Mouse (Mus musculus) hindbrain, embryonic 15.5 days (tissue): Measurements from ENCODE around the gene Neu3. TPM values are rescaled to one million over a fixed set of nuclear protein-coding genes. Genes with fewer than 3 reads are reported as not detected.

Source experiments
- ATAC-seq: fragments of 200-750 bp; cut with Nextera tagmentation; 2 replicates; pipeline ENCODE4 v1.8.0; 2017; ENCODE audit warnings: low read depth, moderate number of reproducible peaks, moderate TSS enrichment; ENCODE audit not compliant: low FRiP score
- H3K27ac ChIP-seq: fragments of 300-500 bp; sonication (generic); replicated peaks from 2 replicates; pipeline ENCODE4 v1.5.1; 2015; ENCODE audit warnings: mild to moderate bottlenecking, inconsistent platforms
- H3K27me3 ChIP-seq: fragments of 300-500 bp; sonication (generic); 2 replicates; pipeline ENCODE4 v1.6.1; 2015; ENCODE audit warnings: control low read depth, inconsistent platforms
- H3K36me3 ChIP-seq: fragments of 300-500 bp; sonication (generic); 2 replicates; pipeline ENCODE4 v1.6.1; 2015; ENCODE audit warnings: control low read depth, inconsistent platforms
- H3K4me1 ChIP-seq: fragments of 300-500 bp; sonication (generic); replicated peaks from 2 replicates; pipeline ENCODE4 v1.6.1; 2015; ENCODE audit warnings: control low read depth, inconsistent platforms
- H3K4me2 ChIP-seq: fragments of 300-500 bp; sonication (generic); 2 replicates; pipeline ENCODE4 v1.6.1; 2015; ENCODE audit warnings: moderate library complexity, mild to moderate bottlenecking, inconsistent platforms
- H3K4me3 ChIP-seq: fragments of 300-500 bp; sonication (generic); 2 replicates; pipeline ENCODE4 v1.5.1; 2015; ENCODE audit warnings: mild to moderate bottlenecking, inconsistent platforms
- H3K9ac ChIP-seq: fragments of 300-500 bp; sonication (generic); 2 replicates; pipeline ENCODE4 v1.6.1; 2015; ENCODE audit warnings: inconsistent platforms
- H3K9me3 ChIP-seq: fragments of 300-500 bp; sonication (generic); 2 replicates; pipeline ENCODE4 v1.6.1; 2016; ENCODE audit warnings: control low read depth, inconsistent platforms
- WGBS: fragments of 180-500 bp; shearing (Covaris S2); methylation state at CpG from one replicate; pipeline ENCODE4 v1.1.7; 2015; 5-methylcytosine and 5-hydroxymethylcytosine counted together
- polyA plus RNA-seq: library from polyadenylated mRNA; unstranded; fragments of >200 nt; fragmentation: Nextera tagmentation; extraction: Ambion mirVana; gene quantifications from 2 replicates; pipeline ENCODE4 v1.2.1, GENCODE M21; 2015

The Neu3 gene
- 1.6 and 2.1 TPM in 2 replicates for polyA plus RNA-seq

DNA sequence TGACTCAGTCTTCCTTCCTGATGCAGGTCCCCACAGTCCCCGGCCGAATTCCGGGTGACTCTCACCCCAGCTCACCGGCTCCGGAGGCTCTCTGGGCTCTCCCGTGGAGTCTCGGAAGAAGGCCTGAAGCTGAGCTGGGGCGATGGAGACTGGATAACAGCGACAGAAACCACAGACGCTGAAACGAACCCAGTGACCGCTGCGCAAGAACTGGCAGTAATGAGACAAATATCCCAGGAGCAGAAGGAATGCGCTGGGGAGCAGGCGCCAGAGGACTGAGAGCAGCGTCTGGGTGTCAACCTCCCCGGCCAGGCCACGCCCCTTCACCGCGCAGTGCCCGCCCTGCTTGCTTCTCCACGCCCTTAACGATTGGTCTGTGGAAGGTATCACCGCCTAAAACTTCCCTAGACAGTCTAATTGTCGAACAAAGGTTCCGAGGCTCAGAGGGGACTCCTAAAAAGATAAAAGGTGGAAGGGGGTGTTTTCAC, at the start of gene Neu3:
Gene Neu3, minus strand, starts transcription at position 335 of the 488 bp plus-strand sequence.
- peak within 1 kb of the TSS; percentile 56 for H3K4me2 ChIP-seq
- H3K36me3 ChIP-seq = no peaks in the 10 kb centered on the region
- no peaks in the 10 kb centered on the region for H3K27me3 ChIP-seq
- under 1% methylated on average over 26 of the region's 26 CpGs for WGBS
- no peaks in the 10 kb centered on the region for H3K9me3 ChIP-seq
- H3K27ac ChIP-seq = peak within 1 kb of the TSS; percentile 54; the same call in 1 of the 2 replicates
- peak within 1 kb of the TSS; percentile 26; the same call in 1 of the 2 replicates for H3K9ac ChIP-seq
- ATAC-seq = peak; percentile 96
- H3K4me1 ChIP-seq = no peaks in the 10 kb centered on the region; the same call in 1 of the 2 replicates
- H3K4me3 ChIP-seq = peak within 1 kb of the TSS; percentile 40

DNA sequence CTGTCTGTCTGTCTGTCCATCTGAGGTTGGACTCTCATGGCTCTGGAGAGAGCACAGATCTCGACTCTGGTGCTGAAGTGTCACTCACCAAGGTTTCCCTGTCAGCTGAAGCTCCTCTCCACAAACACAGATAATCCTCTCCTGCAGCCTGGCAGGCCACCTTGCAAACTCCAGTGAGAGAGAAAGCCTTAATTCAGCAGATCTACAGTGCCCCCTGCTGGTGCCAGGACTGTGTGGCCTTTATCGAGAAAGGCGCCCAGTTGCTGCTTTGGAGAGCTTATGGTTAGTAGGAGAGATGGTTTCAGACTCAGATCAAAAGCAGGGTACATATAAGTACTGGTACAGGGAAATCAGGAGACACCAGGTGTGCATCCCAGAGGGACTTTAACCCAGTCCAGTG, 48.1 kb upstream of the Neu3 start:
- WGBS = 1% methylated on average over 3 of the region's 3 CpGs
- ATAC-seq = peak; percentile 63; the same call in 1 of the 2 replicates

DNA sequence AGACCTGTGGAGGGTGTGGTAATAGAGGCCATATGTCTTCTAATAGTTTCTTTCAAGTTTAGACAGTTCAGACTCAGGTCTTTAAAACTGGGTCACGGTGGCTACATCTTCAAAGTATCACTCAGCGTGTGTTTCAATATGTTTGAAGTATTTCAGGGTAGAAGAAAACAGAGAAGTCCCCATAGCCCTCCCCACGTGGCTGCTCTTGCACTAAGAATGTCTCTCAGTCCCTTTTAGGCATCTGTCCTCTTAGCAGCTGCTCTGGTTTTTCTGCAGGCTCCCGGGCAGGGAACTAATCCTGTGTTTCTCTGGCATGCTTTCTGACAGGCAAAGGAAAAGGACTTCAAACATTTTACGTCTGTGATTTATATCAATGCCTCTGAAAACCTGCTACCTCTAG, 47.7 kb upstream of the Neu3 start:
- Histone ChIP-seq H3K9ac (no peak overlapping the region), H3K9me3 (no peaks in the 10 kb centered on the region), H3K4me1 (peaks cover 11% of the 10 kb centered on the region; the same call in 1 of the 2 replicates), H3K27ac (no peak overlapping the region), H3K36me3 (no peaks in the 10 kb centered on the region), H3K27me3 (no peaks in the 10 kb centered on the region), H3K4me3 (no peak overlapping the region), H3K4me2 (no peak overlapping the region)
- WGBS = 55% methylated on average over 5 of the region's 5 CpGs
- no peak for ATAC-seq

More for the DNA sequence above, 48.1 kb upstream of the Neu3 start:
- Histone ChIP-seq H3K4me2 (no peak overlapping the region), H3K4me3 (no peak overlapping the region), H3K27me3 (no peaks in the 10 kb centered on the region), H3K9ac (no peak overlapping the region), H3K4me1 (peaks cover 11% of the 10 kb centered on the region; the same call in 1 of the 2 replicates), H3K36me3 (no peaks in the 10 kb centered on the region), H3K27ac (no peak overlapping the region), H3K9me3 (no peaks in the 10 kb centered on the region)

- no peak overlapping the region for H3K9ac ChIP-seq
- H3K27me3 ChIP-seq = no peaks in the 10 kb centered on the region
- H3K4me1 ChIP-seq = peaks cover 11% of the 10 kb centered on the region; the same call in 1 of the 2 replicates
- no peaks in the 10 kb centered on the region for H3K9me3 ChIP-seq
- no peaks in the 10 kb centered on the region for H3K36me3 ChIP-seq
- no peak overlapping the region for H3K4me2 ChIP-seq
- WGBS = 70% methylated on average over 6 of the region's 6 CpGs
- no peak for ATAC-seq
- no peak overlapping the region for H3K4me3 ChIP-seq
- no peak overlapping the region for H3K27ac ChIP-seq
Measured at GRCm38 (mm10) chr7:99873965-99874364, 45.7 kb upstream of the Neu3 start.

DNA sequence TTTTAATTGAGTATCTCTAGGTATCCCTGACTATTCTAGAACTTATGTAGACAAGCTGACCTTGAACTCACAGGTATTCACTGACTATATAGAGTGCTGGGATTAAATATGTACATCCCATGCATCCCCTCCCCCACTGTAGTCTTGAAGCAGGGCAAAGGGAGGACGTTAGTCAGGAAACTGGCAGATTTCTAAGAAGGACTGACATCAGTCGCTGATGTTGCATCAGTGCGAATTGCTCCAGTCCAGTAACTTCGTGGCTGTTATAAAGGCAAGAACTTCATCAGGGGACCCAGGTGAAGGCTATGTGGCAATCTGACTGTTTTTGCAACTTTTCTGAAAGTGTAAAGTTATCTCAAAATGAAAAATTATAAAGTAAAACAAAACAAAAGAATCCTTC, 41.1 kb upstream of the Neu3 start:
- Histone ChIP-seq H3K27me3 (no peaks in the 10 kb centered on the region), H3K9me3 (no peaks in the 10 kb centered on the region), H3K9ac (no peak overlapping the region), H3K4me1 (no peaks in the 10 kb centered on the region), H3K36me3 (no peaks in the 10 kb centered on the region), H3K4me2 (no peak overlapping the region), H3K4me3 (no peak overlapping the region), H3K27ac (no peak overlapping the region)
- WGBS = 75% methylated on average over 4 of the region's 4 CpGs
- ATAC-seq = no peak

- Histone ChIP-seq H3K36me3 (no peaks in the 10 kb centered on the region), H3K9me3 (no peaks in the 10 kb centered on the region), H3K9ac (no peak overlapping the region), H3K27me3 (no peaks in the 10 kb centered on the region), H3K4me1 (no peaks in the 10 kb centered on the region), H3K27ac (no peak overlapping the region), H3K4me3 (no peak overlapping the region), H3K4me2 (no peak overlapping the region)
- 51% methylated on average over 3 of the region's 3 CpGs for WGBS
- ATAC-seq = no peak
Measured at GRCm38 (mm10) chr7:99865219-99865618, 37.0 kb upstream of the Neu3 start.

DNA sequence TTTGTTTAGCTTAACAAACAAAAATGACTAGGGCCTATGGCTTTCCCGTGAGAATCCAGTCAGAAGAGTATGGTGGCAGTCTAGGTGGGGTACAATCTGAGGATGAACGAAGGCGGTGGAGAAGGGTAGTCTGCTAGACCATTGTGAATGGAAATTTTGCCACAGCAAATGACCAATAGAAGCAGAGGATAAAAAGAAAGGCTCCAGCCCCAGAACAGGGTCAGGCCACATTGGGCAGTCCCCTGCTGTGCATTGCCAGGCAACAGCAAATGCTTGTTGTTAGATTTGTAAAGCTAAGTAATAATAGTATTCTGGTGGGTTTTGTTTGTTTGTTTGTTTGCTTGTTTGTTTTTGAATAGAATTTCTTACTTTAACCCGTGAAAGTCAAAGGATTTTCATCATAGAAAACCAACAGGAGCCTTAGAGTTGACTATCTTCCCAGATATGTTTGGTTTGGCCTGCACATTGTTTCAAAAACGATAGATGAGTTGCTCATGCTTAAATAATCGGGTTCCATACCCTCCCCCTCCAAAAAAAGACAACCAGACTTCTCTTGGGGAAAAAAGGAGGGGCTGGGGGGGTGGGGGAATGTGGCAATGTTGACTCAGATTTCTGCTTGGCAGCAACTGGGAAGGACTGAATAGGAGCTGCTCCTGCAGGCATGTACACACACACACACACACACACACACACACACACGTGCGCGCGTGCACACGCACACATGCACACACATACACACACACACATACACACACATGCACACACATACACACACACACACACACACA, 36.2 kb upstream of the Neu3 start:
- no peaks in the 10 kb centered on the region for H3K36me3 ChIP-seq
- H3K9me3 ChIP-seq = no peaks in the 10 kb centered on the region
- no peak overlapping the region for H3K9ac ChIP-seq
- H3K27me3 ChIP-seq = no peaks in the 10 kb centered on the region
- H3K27ac ChIP-seq = no peak overlapping the region
- H3K4me2 ChIP-seq = no peak overlapping the region
- WGBS = 42% methylated on average over 9 of the region's 11 CpGs
- no peak overlapping the region for H3K4me3 ChIP-seq
- H3K4me1 ChIP-seq = no peaks in the 10 kb centered on the region
- no peak for ATAC-seq

DNA sequence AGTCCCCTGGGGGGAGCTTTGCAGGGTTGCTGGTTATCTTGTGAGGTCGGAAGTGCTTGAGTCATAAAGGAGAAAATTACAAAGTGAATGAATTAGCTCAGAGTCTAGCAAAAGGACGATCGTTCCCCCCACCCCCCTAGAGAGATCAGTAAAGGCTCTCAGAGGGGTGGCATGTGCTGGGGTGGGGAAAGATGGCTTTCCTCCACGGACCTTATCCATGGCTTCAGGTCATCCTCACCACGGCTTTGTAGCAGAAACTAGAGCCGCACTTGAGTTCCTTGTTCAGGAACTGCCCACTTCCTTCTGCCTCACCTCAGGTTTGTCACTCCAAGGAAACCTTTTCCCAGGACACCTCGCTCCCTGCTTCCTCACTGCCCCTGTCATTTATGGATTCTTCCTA, 35.1 kb upstream of the Neu3 start, which contains the start of gene Spcs2:
Gene Spcs2, minus strand, starts transcription at position 101 of the 400 bp plus-strand sequence.
- H3K36me3 ChIP-seq = no peaks in the 10 kb centered on the region
- no peak within 1 kb of the TSS for H3K27ac ChIP-seq
- H3K4me3 ChIP-seq = no peak within 1 kb of the TSS
- 0 out of 2 replicates have a peak, but pooled peaks cover 2% of the 10 kb centered on the region for H3K4me1 ChIP-seq
- 52% methylated on average over 7 of the region's 7 CpGs for WGBS
- H3K9ac ChIP-seq = no peak within 1 kb of the TSS
- no peaks in the 10 kb centered on the region for H3K27me3 ChIP-seq
- H3K9me3 ChIP-seq = no peaks in the 10 kb centered on the region
- no peak for ATAC-seq
- no peak within 1 kb of the TSS for H3K4me2 ChIP-seq

DNA sequence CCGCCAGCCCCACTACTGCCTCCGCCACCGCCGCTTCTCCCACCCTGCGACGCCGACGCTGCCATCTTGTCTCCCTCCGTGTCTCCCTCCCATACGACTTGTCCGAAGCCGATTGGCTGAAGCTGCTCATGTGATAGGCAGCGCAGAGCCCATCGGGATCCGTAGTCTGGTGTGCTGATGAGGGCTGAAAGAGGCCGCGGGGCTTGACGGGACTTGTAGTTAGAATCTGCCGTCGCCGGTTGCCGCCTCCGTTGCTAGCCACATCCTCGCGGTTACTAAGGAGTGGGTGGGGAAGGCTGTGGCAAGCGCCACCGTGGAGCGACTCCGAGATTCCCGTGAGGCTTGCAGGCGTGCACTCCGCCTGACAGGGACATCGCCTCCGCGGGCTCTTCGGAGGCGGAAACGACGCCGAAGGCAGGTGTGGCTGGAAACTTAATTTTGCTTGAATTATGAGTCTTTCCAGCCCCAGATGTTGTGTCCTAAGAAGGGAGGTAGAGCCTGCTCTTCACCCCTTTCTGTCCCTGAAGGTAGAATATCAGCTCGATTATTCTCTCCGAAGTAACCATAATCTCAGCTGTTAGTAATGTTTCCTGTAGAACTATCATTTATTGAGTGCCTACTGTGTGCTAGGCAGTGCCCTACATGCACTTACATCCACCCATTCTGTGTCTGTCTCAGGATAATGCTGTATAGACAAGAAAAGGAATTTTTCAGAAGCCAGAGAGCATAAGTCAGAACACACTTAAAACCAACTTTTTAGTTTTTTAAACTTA, 30.8 kb upstream of the Neu3 start, which contains the start of gene Xrra1:
Gene Xrra1, plus strand, starts transcription at position 304 of the 773 bp plus-strand sequence.
- peak; percentile 99 for ATAC-seq
- peak within 1 kb of the TSS; percentile 74 for H3K4me3 ChIP-seq
- 0 out of 2 replicates have a peak, but pooled peaks cover 3% of the 10 kb centered on the region for H3K36me3 ChIP-seq
- peaks cover 15% of the 10 kb centered on the region for H3K4me1 ChIP-seq
- WGBS = under 1% methylated on average over 42 of the region's 42 CpGs
- no peaks in the 10 kb centered on the region for H3K27me3 ChIP-seq
- H3K9ac ChIP-seq = peak within 1 kb of the TSS; percentile 88
- H3K4me2 ChIP-seq = peak within 1 kb of the TSS; percentile 84
- H3K9me3 ChIP-seq = no peaks in the 10 kb centered on the region
- peak within 1 kb of the TSS; percentile 91 for H3K27ac ChIP-seq

- H3K36me3 ChIP-seq = 0 out of 2 replicates have a peak, but pooled peaks cover 3% of the 10 kb centered on the region
- peaks cover 15% of the 10 kb centered on the region for H3K4me1 ChIP-seq
- WGBS = under 1% methylated on average over 19 of the region's 19 CpGs
- H3K27ac ChIP-seq = peak overlapping the region; percentile 91
- no peaks in the 10 kb centered on the region for H3K27me3 ChIP-seq
- ATAC-seq = peak; percentile 74
- peak overlapping the region; percentile 84 for H3K4me2 ChIP-seq
- peak overlapping the region; percentile 88 for H3K9ac ChIP-seq
- no peaks in the 10 kb centered on the region for H3K9me3 ChIP-seq
- H3K4me3 ChIP-seq = peak overlapping the region; percentile 74
Measured at GRCm38 (mm10) chr7:99858175-99858812, 30.1 kb upstream of the Neu3 start.

- Histone ChIP-seq H3K4me3 (no peak overlapping the region), H3K27ac (no peak overlapping the region), H3K4me2 (no peak overlapping the region), H3K27me3 (no peaks in the 10 kb centered on the region), H3K4me1 (peaks cover 15% of the 10 kb centered on the region), H3K9me3 (no peaks in the 10 kb centered on the region), H3K36me3 (0 out of 2 replicates have a peak, but pooled peaks cover 3% of the 10 kb centered on the region), H3K9ac (no peak overlapping the region)
- ATAC-seq = no peak
- WGBS = 89% methylated on average over 14 of the region's 14 CpGs
Measured at GRCm38 (mm10) chr7:99856266-99856861, 28.1 kb upstream of the Neu3 start.
